Mouse (Mus musculus) adrenal gland, adult 8-10 months (tissue): ENCODE measurements around the gene Tln2. TPM values are rescaled to one million over a fixed set of nuclear protein-coding genes. Genes with fewer than 3 reads are reported as not detected.

Experiments used
- DNase-seq: peaks from one replicate; pipeline ENCODE4 v3.0.0; 2022
- total RNA-seq, 4 experiments: library from RNA; stranded (reverse); gene quantifications; 2 replicates each; pipeline ENCODE4 v1.2.4; 2022

Gene Tln2
- 10 to 100 TPM; 24.8 to 49.7 (median 31.1) TPM for total RNA-seq

DNA sequence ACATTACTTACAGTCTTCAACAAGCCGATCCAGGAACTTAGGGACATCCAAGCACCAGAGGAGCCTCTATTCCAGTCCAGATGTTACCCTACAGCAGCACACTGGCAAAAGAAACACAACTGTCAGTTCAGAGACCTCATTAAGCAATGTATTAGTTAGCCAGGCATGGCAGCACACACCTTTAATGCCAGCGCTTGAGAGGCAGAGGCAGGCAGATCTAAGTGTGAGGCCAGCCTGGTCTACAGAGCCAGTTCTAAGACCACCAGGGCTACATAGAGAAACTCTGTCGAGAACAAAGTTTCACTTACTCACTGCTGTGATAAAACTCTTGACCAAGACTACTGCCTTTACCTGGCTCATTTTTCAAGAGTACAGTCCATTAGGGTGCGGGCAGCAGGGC is at the start of gene Tln2:
Gene Tln2, minus strand, starts transcription at position 101 of the 400 bp plus-strand sequence.
- no peak for DNase-seq

DNA sequence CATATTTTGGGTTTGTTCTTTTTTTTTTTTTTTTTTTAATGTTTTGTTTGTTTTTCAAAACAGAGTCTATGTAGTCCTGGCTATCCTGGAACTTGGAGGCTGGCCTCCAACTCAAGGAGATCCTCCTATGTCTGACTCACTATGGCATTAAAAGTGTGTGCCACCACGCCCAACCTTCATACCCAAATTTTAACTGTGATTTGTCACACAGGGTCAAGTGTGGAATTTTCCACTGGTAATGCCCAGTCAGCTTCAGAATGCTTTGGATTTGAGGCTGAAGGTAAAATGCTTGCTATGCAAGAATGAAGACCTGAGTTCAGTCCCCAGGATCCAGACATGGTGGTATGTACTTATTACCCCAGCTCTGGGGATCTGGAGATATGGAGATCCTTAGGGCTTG is 49.7 kb upstream of the Tln2 start:
- DNase-seq = peak; percentile 23

- DNase-seq = no peak
These were observed 48.4 kb upstream of the Tln2 start for GRCm38 (mm10) chr9:67607786-67608366.

DNA sequence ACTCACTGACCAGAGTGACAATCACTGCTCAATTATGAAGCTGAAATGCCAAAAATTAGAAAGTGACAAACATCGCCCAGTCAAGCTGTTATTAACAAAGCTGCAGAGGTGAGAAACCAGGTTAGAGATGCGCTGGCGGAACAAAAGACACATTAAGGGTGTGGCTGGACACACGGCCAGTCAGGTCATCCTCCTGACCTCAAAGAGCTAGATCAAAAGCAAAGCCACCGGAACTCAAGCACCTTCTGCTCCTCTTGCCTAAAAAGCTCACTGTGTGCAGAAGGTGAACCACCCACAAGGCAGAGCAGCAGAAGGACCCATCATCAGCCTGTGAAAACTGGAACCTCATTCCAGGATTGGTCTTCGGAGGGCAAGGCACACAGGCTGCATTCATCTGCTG is 47.8 kb upstream of the Tln2 start:
- no peak for DNase-seq

GRCm38 (mm10) chr9:67605867-67606435 is 46.4 kb upstream of the Tln2 start:
- DNase-seq = no peak

- DNase-seq = no peak
These were observed 45.4 kb upstream of the Tln2 start for GRCm38 (mm10) chr9:67604940-67605339.

DNA sequence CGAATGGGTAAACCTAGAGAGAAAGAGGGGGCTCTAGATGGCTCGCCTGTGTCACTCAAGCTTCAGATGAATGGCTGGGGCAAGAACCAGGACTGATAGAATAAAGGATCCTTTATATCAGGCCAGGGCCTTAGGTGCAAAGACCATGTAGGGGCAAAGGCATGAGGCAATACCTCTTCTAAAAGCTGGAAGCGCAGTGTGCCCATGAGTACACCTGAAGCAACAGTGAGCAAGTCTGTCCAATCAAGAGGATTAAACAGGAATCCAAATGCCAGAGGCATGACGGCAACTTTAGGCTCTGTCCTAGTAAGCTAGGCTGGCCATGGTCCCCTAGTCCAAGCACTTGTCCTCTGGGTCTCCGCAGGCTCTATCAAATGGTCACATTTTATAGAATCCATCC is 42.8 kb upstream of the Tln2 start:
- no peak for DNase-seq

- no peak for DNase-seq
These were observed 35.7 kb upstream of the Tln2 start for GRCm38 (mm10) chr9:67595221-67595620.

GRCm38 (mm10) chr9:67593469-67594141 is 34.1 kb upstream of the Tln2 start:
- no peak for DNase-seq

DNA sequence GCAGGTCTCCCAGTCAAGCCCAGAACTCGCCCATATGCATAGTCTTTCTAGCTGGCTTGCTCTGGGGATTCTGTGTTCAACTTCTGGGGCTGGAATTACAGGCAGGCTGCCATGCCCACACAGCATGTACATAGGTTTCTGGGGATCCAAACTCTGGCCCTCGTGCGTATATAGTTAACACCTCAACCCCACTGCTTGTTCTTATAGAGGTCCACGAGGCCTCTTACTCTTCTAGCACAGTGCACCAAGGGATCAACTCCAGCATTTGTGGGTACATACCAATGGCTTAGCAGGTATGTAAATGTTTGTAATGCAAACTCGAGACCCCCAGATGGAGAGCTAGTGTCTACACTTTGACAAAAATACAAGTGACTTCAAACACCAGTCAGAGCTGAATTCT is 33.2 kb upstream of the Tln2 start:
- DNase-seq = no peak

DNA sequence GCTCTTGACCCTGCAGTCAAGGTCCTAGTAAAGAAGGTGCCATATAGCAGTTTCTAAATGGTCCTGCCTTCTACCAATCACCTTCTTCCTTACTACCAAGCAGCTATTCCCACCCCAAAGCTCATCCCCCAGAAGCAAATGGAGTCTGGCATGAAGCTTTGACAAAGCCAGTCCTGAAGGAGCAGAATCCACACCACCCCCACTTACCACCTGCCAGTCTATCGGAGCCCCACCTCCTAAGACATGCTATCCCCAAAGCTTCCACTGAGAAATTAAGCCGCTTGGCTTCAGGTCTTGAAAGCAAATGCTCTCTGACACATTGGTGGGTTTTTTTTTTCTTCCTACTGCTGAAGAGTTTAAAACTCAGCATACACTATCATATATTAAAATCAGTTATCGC is 27.6 kb upstream of the Tln2 start:
- no peak for DNase-seq

DNA sequence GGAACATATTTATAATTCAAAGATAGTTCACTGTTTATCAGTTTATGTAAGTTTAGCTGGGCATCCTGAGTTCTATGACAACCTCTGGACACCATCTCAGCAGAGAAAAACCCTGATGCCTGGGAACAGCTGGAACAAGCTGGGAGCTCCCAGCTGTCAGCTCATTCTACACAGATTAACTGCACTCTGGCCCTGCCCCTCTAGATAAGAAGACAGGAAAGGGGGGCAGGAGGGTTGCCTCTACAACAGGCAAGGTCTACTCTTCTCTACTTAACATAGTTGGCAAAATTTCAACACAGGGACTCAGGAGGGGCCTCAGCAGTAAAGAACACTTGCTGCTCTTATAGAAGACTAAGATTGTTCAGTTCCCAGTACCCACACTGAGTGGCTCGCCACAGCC is 27.0 kb upstream of the Tln2 start:
- DNase-seq = no peak

- no peak for DNase-seq
These were observed 25.4 kb upstream of the Tln2 start for GRCm38 (mm10) chr9:67584871-67585270.

DNA sequence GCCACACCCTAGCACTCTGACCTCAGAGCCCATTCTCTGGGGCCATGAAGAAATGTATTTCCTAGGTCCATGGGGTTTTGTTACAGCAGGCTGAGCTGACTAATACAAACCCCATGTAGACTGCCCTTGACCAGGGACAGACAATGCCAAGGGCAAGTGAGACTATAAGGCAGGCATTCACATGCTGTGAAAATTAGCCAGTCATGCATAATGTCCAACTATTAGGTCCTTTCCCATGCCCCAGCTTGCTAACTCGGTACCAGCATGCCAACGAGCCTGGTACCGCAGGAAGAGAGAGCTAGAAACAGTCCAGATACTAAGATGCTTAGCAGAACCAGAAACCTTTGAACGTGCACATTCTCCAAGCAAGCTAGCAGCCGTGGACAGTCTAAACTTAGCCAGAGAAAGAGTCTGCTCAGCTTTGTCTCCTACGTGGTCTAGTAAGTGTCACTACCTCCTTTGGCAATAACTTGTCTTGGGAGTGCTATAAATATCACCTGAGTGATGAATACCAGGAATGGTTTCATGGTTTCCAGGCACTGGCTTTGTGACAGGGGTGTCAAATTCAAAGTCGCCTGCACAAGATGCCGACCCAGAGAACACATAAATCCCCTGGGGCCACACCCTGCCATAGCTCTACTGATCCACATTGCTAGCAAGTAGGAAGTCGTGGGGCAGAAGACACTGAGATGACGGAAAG is 22.2 kb upstream of the Tln2 start:
- no peak for DNase-seq

DNA sequence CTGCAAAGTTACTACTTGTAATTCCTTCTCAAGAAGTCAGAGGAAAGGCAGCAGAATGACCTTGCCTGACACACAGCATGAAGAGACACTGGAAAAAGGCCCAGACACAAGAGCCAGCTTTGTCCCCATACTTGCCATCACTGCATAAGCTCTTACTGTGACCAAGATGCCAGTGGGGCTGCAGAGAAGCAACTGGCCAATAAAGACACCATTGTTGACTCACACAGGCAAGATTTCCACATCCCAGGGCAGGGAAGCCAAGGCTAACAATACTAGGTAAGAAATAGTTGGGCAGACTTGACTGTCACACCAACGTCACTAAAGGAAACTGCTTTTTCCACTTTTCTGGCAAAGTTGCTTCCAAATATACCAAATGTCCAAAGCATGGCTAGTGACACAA is 20.0 kb upstream of the Tln2 start:
- DNase-seq = peak; percentile 25

- no peak for DNase-seq
These were observed 15.3 kb upstream of the Tln2 start for GRCm38 (mm10) chr9:67574721-67575248.

DNA sequence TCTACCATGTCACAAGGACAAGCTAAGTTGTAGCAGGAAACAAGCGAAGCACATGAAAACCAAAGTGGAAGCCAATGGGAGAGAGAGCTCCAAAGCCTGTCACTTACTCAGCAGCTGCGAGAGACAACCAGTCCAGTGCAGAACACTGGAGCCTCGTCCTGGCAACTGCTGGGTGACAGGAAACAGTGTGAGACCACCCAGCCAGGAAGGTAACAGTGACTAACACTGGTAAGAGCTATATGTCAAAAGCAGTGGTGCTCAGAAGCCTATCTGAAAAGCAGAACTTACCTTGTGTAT is 14.1 kb upstream of the Tln2 start:
- no peak for DNase-seq

GRCm38 (mm10) chr9:67572790-67573682 is 13.5 kb upstream of the Tln2 start:
- no peak for DNase-seq

DNA sequence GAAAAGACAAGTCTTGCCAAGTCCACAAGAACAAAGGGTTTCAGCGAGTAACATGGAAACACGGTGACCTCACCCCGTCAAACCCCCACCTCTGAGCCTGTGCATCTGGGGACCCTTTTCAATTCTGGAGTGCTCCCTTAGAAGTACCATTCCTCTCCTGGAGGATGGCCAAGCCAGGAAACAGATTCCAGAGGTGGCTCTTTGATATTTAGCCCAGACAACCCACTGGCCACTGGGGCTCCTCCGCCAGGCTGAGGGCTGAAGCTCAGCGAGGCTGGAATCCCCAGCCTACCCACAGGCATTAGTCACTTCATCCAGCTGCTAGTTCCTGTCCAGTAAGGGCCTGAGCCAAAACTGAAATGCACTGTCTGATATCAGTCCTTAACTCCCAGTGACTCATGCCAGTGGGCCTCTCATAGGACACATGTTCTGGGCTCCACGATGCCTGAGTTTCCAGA is 6.3 kb upstream of the Tln2 start:
- peak; percentile 23 for DNase-seq

DNA sequence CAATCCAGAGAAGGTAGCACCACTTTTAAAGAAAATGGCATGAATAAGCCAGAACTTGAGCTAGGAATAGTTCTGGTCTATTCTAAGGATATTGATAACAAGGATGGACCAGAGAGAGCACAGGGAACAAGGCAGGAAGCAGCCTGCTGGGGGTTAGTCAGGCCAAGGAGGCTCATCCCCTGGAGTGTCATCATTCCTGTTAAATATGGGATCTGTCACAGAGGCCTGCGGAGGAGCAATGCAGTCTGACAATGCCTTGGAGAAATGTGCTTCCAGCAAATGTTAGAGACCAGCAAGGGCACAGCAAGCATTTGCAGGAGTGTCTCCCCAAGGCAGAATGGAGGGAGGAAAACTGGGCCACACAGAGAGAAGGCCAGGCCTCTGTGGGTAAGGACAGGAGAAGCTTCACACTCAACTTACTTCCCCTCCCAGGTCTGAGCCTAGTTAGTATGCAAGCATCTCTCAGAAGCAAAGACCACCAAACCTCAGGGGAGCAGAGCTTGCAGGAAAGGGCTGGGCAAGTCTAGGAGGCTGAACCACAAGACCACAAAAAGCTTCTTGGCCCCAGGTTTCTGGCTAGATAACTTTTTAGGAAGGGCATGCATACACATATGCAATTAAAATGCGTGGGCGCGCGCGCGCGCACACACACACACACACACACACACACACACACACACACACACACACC is 9.5 kb downstream of the Tln2 start:
- no peak for DNase-seq

GRCm38 (mm10) chr9:67549332-67549731 is 10.2 kb downstream of the Tln2 start:
- DNase-seq = no peak

DNA sequence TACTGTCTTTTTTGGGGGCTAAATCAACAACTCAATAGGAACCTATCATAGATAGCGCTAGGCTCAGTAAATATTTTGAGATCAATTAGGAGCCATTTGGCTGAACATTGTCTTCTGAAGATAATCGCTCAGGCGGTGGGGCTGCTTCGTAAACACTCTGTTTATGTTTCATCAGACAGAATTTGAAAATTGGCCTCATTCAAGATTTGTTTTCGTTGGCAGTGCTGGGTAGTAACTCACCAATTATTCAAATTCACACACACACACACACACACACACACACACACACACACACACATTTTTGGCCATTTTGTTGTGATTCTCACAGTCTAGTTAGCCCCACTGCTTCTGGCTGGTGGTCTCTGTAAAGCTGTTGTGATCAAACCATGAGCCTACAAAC is 12.9 kb downstream of the Tln2 start:
- no peak for DNase-seq
